25 mouse cellular contexts compared by ENCODE assay signal in the genomic region with DNA sequence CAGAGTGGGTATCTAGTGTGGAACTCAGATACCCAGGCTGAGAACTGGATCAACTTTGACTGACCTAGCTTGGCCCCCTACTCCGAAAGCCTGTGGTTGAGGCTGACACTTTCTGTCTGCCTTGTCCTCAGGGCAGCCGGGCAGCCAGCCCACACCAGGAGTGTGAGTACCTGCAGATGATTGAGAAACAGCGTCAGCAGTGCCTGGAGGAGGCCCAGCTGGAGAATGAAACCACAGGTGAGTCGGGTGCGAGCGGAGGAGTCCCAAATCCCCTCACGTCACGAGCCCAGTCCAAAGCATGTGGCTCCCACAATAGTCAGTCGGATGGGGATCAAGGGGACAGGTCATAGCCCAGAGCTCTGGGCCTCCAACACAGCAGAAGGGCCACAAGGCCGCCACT. TPM values are rescaled to one million over a fixed set of nuclear protein-coding genes. Genes with fewer than 3 reads are reported as not detected.
DNase-seq lines count a peak whose midpoint lies in the region; ATAC-seq and TF ChIP-seq lines count a peak whose summit lies in the region.
"Had no signal": no experiment of that assay in that cellular context is flagged by ENCODE, and none has a peak within 500 bp of the region (broad histone marks: within the 10 kb centered on the region; RNA-seq: fewer than 3 reads in every experiment).

No protein-coding gene starts in this region.

- 82% methylated on average over 10 of the region's 10 CpGs for WGBS in lung, postnatal 0 days

- no peaks in the 10 kb centered on the region for H3K9me3 ChIP-seq in lung, postnatal 0 days (ENCODE audit: low read length)
- H3K9me3 ChIP-seq: embryonic facial prominence, embryonic 13.5 days; embryonic facial prominence, embryonic 15.5 days; forebrain, embryonic 13.5 days; forebrain, embryonic 15.5 days had no signal

- no peak for TF ChIP-seq EP300 in lung, postnatal 0 days (IDR thresholded peaks at IDR 0.05)

- H3K4me2 ChIP-seq in lung, postnatal 0 days (replicated peaks; ENCODE audit: low read depth, low read length): no peak overlapping the region
- H3K4me2 ChIP-seq: embryonic facial prominence, embryonic 13.5 days; embryonic facial prominence, embryonic 15.5 days; forebrain, embryonic 13.5 days; forebrain, embryonic 15.5 days had no signal

- H3K36me3 ChIP-seq in lung, postnatal 0 days (ENCODE audit: insufficient read depth, low read length): no peaks in the 10 kb centered on the region
- H3K36me3 ChIP-seq: embryonic facial prominence, embryonic 13.5 days; embryonic facial prominence, embryonic 15.5 days; forebrain, embryonic 15.5 days had no signal

- no peak overlapping the region for H3K27ac ChIP-seq in lung, postnatal 0 days (ENCODE audit: low read length)
- H3K27ac ChIP-seq: embryonic facial prominence, embryonic 13.5 days; embryonic facial prominence, embryonic 15.5 days; forebrain, embryonic 13.5 days; forebrain, embryonic 15.5 days had no signal

- no peak overlapping the region for H3K9ac ChIP-seq in lung, postnatal 0 days (replicated peaks; ENCODE audit: low read depth)
- H3K9ac ChIP-seq: embryonic facial prominence, embryonic 13.5 days; embryonic facial prominence, embryonic 15.5 days; forebrain, embryonic 13.5 days; forebrain, embryonic 15.5 days; forebrain, postnatal 0 days had no signal

- no peaks in the 10 kb centered on the region for H3K4me1 ChIP-seq in lung, postnatal 0 days (ENCODE audit: insufficient read depth, low read depth, low read length)
- H3K4me1 ChIP-seq: forebrain, embryonic 13.5 days had no signal

- H3K27me3 ChIP-seq in lung, postnatal 0 days (replicated peaks; ENCODE audit: insufficient read depth, low read length): no peaks in the 10 kb centered on the region
- H3K27me3 ChIP-seq: embryonic facial prominence, embryonic 15.5 days; forebrain, embryonic 13.5 days; forebrain, embryonic 15.5 days had no signal

- peak; percentile 41 to 53 for DNase-seq in lung, adult 18-20 months
- DNase-seq in lung, postnatal 0 days (ENCODE audit: low spot score): no peak
- DNase-seq in fat pad, adult 2 months (ENCODE audit: extremely low read depth, low read depth, low spot score): peak; percentile 81
- DNase-seq in gonadal fat pad, adult 2 months (ENCODE audit: low read depth): peak; percentile 88
- DNase-seq in frontal cortex, postnatal 36 days (ENCODE audit: low spot score in 2 of 2): no peak
- DNase-seq: adrenal gland, adult 2 months; adrenal gland, postnatal 10 days; adrenal gland, postnatal 25 days; cerebellum, adult 11 months; cerebellum, adult 18-20 months; cerebellum, adult 8-10 months; cerebellum, adult 9-11 months; cerebellum, postnatal 14 days; cerebellum, postnatal 36 days; embryo, embryonic 11 days; forebrain, postnatal 0 days had no signal

- TF ChIP-seq CTCF in lung, postnatal 0 days (IDR thresholded peaks at IDR 0.05): no peak

- ATAC-seq in lung, postnatal 0 days: no peak
- ATAC-seq: forebrain, embryonic 13.5 days; forebrain, embryonic 15.5 days; forebrain, postnatal 0 days had no signal

- no peak overlapping the region for H3K4me3 ChIP-seq in lung, postnatal 0 days (ENCODE audit: low read depth, low read length)
- H3K4me3 ChIP-seq: embryonic facial prominence, embryonic 13.5 days; embryonic facial prominence, embryonic 15.5 days; erythroblast, embryonic 14.5 days; forebrain, embryonic 13.5 days; forebrain, embryonic 15.5 days had no signal

RNA-seq across cellular contexts. Expression of a gene that starts 11.2 kb away (rescaled TPM):
- 0.20 and 0.29 TPM in 2 replicates for polyA plus RNA-seq in lung, postnatal 0 days (2015; fragmentation: Nextera tagmentation; extraction: Ambion mirVana)
- 7.5 and 11.2 TPM in 2 replicates for polyA plus RNA-seq in gonadal fat pad, adult 2 months (2012; rRNA removed)
- polyA plus RNA-seq: erythroblast, embryonic 14.5 days had no signal

RNA-seq across cellular contexts. Expression of a gene that starts 11.8 kb away (rescaled TPM):
- polyA plus RNA-seq in lung, postnatal 0 days (2015; fragmentation: Nextera tagmentation; extraction: Ambion mirVana): not detected in 2 replicates
- 1.1 and 2.3 TPM in 2 replicates for polyA plus RNA-seq in gonadal fat pad, adult 2 months (2012; rRNA removed)
- polyA plus RNA-seq: brain, embryonic 14.5 days; C2C12; embryonic facial prominence, embryonic 11.5 days; erythroblast, embryonic 14.5 days; forebrain, embryonic 11.5 days; forebrain, embryonic 13.5 days; forebrain, embryonic 15.5 days; forebrain, postnatal 0 days had no signal

RNA-seq across cellular contexts. Expression of a gene that starts 51.6 kb away (rescaled TPM):
- polyA plus RNA-seq in lung, postnatal 0 days (2015; fragmentation: Nextera tagmentation; extraction: Ambion mirVana): 6.1 and 7.7 TPM in 2 replicates
- polyA plus RNA-seq in gonadal fat pad, adult 2 months (2012; rRNA removed): 11.2 and 12.1 TPM in 2 replicates

RNA-seq across cellular contexts. Expression of a gene that starts 56.5 kb away (rescaled TPM):
- polyA plus RNA-seq in lung, postnatal 0 days (2015; fragmentation: Nextera tagmentation; extraction: Ambion mirVana): 79.7 and 104 TPM in 2 replicates
- 35.9 and 43.4 TPM in 2 replicates for polyA plus RNA-seq in gonadal fat pad, adult 2 months (2012; rRNA removed)

Comparison
In these comparisons a context has a peak if more than half of its experiments do, and no peak if none do; other contexts are left out.
1. DNase-seq: peak in lung, adult 18-20 months (2 of 2), fat pad, adult 2 months (single experiment) and gonadal fat pad, adult 2 months (single experiment); none in lung, postnatal 0 days (single experiment) and frontal cortex, postnatal 36 days (0 of 2).